Mouse (Mus musculus): Measurements from ENCODE around the gene Mgll. TPM values are rescaled to one million over a fixed set of nuclear protein-coding genes. Genes with fewer than 3 reads are reported as not detected.

Gene Mgll
- polyA plus RNA-seq, 1 experiment from 2014 or later, result 51.3 TPM

GRCm38 (mm10) chr6:88747296-88748040 is 23.3 kb downstream of the Mgll start:
- Histone ChIP-seq H3K9ac (no peak overlapping the region), H3K27ac (no peak overlapping the region), H3K4me3 (replicated peaks; ENCODE audit: low read length) (no peak overlapping the region), H3K4me1 (replicated peaks; ENCODE audit: control insufficient read depth, insufficient read depth, low read length) (peaks cover 12% of the 10 kb centered on the region), H3K27me3 (ENCODE audit: control insufficient read depth, insufficient read depth, low read length) (no peaks in the 10 kb centered on the region), H3K9me3 (ENCODE audit: control insufficient read depth, low read length) (no peaks in the 10 kb centered on the region), H3K36me3 (replicated peaks; ENCODE audit: control insufficient read depth, insufficient read depth) (no peaks in the 10 kb centered on the region), H3K4me2 (replicated peaks) (no peak overlapping the region)
- 83% methylated on average over 12 of the region's 12 CpGs for WGBS
- no peak for DNase-seq (ENCODE audit: low spot score)
- ATAC-seq (ENCODE audit: low FRiP score), result no peak

- no peak for ATAC-seq (ENCODE audit: low FRiP score)
- WGBS, result 73% methylated on average over 6 of the region's 6 CpGs
- H3K4me3 ChIP-seq (replicated peaks; ENCODE audit: low read length), result no peak overlapping the region
These were observed 26.7 kb downstream of the Mgll start for GRCm38 (mm10) chr6:88750884-88751283.

GRCm38 (mm10) chr6:88752711-88753219 is 28.6 kb downstream of the Mgll start:
- H3K27me3 ChIP-seq (ENCODE audit: control insufficient read depth, insufficient read depth, low read length), result no peaks in the 10 kb centered on the region
- no peaks in the 10 kb centered on the region for H3K9me3 ChIP-seq (ENCODE audit: control insufficient read depth, low read length)
- H3K4me3 ChIP-seq (replicated peaks; ENCODE audit: low read length), result no peak overlapping the region
- DNase-seq (ENCODE audit: low spot score), result no peak
- peak; percentile 65; the same call in 1 of the 2 replicates for ATAC-seq (ENCODE audit: low FRiP score)
- no peak overlapping the region for H3K4me2 ChIP-seq (replicated peaks)
- no peaks in the 10 kb centered on the region for H3K36me3 ChIP-seq (replicated peaks; ENCODE audit: control insufficient read depth, insufficient read depth)
- no peak overlapping the region for H3K9ac ChIP-seq
- H3K4me1 ChIP-seq (replicated peaks; ENCODE audit: control insufficient read depth, insufficient read depth, low read length), result peaks cover 4% of the 10 kb centered on the region; the same call in 1 of the 2 replicates
- H3K27ac ChIP-seq, result peak overlapping the region; percentile 43
- WGBS, result 40% methylated on average over 5 of the region's 5 CpGs

More at GRCm38 (mm10) chr6:88750884-88751283, 26.7 kb downstream of the Mgll start:
- Histone ChIP-seq H3K9ac (no peak overlapping the region), H3K36me3 (replicated peaks; ENCODE audit: control insufficient read depth, insufficient read depth) (no peaks in the 10 kb centered on the region), H3K27ac (no peak overlapping the region), H3K4me2 (replicated peaks) (no peak overlapping the region), H3K4me1 (replicated peaks; ENCODE audit: control insufficient read depth, insufficient read depth, low read length) (peaks cover 4% of the 10 kb centered on the region; the same call in 1 of the 2 replicates), H3K9me3 (ENCODE audit: control insufficient read depth, low read length) (no peaks in the 10 kb centered on the region), H3K27me3 (ENCODE audit: control insufficient read depth, insufficient read depth, low read length) (no peaks in the 10 kb centered on the region)
- DNase-seq (ENCODE audit: low spot score), result no peak

GRCm38 (mm10) chr6:88753578-88753977 is 29.4 kb downstream of the Mgll start:
- DNase-seq (ENCODE audit: low spot score) (no peak), ATAC-seq (ENCODE audit: low FRiP score) (no peak)
- Histone ChIP-seq H3K4me3 (replicated peaks; ENCODE audit: low read length) (no peak overlapping the region), H3K4me1 (replicated peaks; ENCODE audit: control insufficient read depth, insufficient read depth, low read length) (peaks cover 4% of the 10 kb centered on the region; the same call in 1 of the 2 replicates), H3K27ac (peak overlapping the region; percentile 54; the same call in 1 of the 2 replicates), H3K36me3 (replicated peaks; ENCODE audit: control insufficient read depth, insufficient read depth) (no peaks in the 10 kb centered on the region), H3K9me3 (ENCODE audit: control insufficient read depth, low read length) (no peaks in the 10 kb centered on the region), H3K4me2 (replicated peaks) (no peak overlapping the region), H3K9ac (no peak overlapping the region), H3K27me3 (ENCODE audit: control insufficient read depth, insufficient read depth, low read length) (no peaks in the 10 kb centered on the region)
- whole genome bisulfite sequencing, result 70% methylated on average over 6 of the region's 6 CpGs

GRCm38 (mm10) chr6:88756992-88757391 is 32.8 kb downstream of the Mgll start:
- Histone ChIP-seq H3K9me3 (ENCODE audit: control insufficient read depth, low read length) (no peaks in the 10 kb centered on the region), H3K27me3 (ENCODE audit: control insufficient read depth, insufficient read depth, low read length) (no peaks in the 10 kb centered on the region), H3K4me1 (replicated peaks; ENCODE audit: control insufficient read depth, insufficient read depth, low read length) (peaks cover 24% of the 10 kb centered on the region), H3K4me3 (replicated peaks; ENCODE audit: low read length) (no peak overlapping the region), H3K9ac (no peak overlapping the region), H3K4me2 (replicated peaks) (no peak overlapping the region), H3K27ac (no peak overlapping the region), H3K36me3 (replicated peaks; ENCODE audit: control insufficient read depth, insufficient read depth) (no peaks in the 10 kb centered on the region)
- WGBS, result 82% methylated on average over 4 of the region's 4 CpGs
- no peak for DNase-seq (ENCODE audit: low spot score)
- no peak for ATAC-seq (ENCODE audit: low FRiP score)

- Histone ChIP-seq H3K9me3 (ENCODE audit: control insufficient read depth, low read length) (no peaks in the 10 kb centered on the region), H3K27ac (no peak overlapping the region), H3K9ac (no peak overlapping the region), H3K4me2 (replicated peaks) (no peak overlapping the region), H3K36me3 (replicated peaks; ENCODE audit: control insufficient read depth, insufficient read depth) (no peaks in the 10 kb centered on the region), H3K4me1 (replicated peaks; ENCODE audit: control insufficient read depth, insufficient read depth, low read length) (peaks cover 20% of the 10 kb centered on the region), H3K27me3 (ENCODE audit: control insufficient read depth, insufficient read depth, low read length) (no peaks in the 10 kb centered on the region), H3K4me3 (replicated peaks; ENCODE audit: low read length) (no peak overlapping the region)
- DNase-seq (ENCODE audit: low spot score), result no peak
- no peak for ATAC-seq (ENCODE audit: low FRiP score)
- WGBS, result 89% methylated on average over 8 of the region's 8 CpGs
These were observed 33.9 kb downstream of the Mgll start for GRCm38 (mm10) chr6:88758074-88758473.

GRCm38 (mm10) chr6:88758568-88759522 is 34.6 kb downstream of the Mgll start:
- 84% methylated on average over 10 of the region's 10 CpGs for WGBS
- ATAC-seq (ENCODE audit: low FRiP score), result no peak

GRCm38 (mm10) chr6:88759793-88760453 is 35.7 kb downstream of the Mgll start:
- H3K4me3 ChIP-seq (replicated peaks; ENCODE audit: low read length), result no peak overlapping the region
- 0 out of 2 replicates have a peak overlapping the region, but pooled peaks have one; percentile 2 for H3K4me2 ChIP-seq (replicated peaks)
- H3K36me3 ChIP-seq (replicated peaks; ENCODE audit: control insufficient read depth, insufficient read depth), result no peaks in the 10 kb centered on the region
- H3K27ac ChIP-seq, result peak overlapping the region; percentile 54
- no peaks in the 10 kb centered on the region for H3K27me3 ChIP-seq (ENCODE audit: control insufficient read depth, insufficient read depth, low read length)
- H3K9me3 ChIP-seq (ENCODE audit: control insufficient read depth, low read length), result no peaks in the 10 kb centered on the region
- WGBS, result 48% methylated on average over 17 of the region's 17 CpGs
- H3K9ac ChIP-seq, result no peak overlapping the region
- H3K4me1 ChIP-seq (replicated peaks; ENCODE audit: control insufficient read depth, insufficient read depth, low read length), result peaks cover 20% of the 10 kb centered on the region
- DNase-seq (ENCODE audit: low spot score) (peak; percentile 62), ATAC-seq (ENCODE audit: low FRiP score) (peak; percentile 54; the same call in 1 of the 2 replicates)

More at GRCm38 (mm10) chr6:88758568-88759522, 34.6 kb downstream of the Mgll start:
- peaks cover 20% of the 10 kb centered on the region for H3K4me1 ChIP-seq (replicated peaks; ENCODE audit: control insufficient read depth, insufficient read depth, low read length)
- no peaks in the 10 kb centered on the region for H3K27me3 ChIP-seq (ENCODE audit: control insufficient read depth, insufficient read depth, low read length)
- DNase-seq (ENCODE audit: low spot score), result no peak
- no peak overlapping the region for H3K9ac ChIP-seq
- H3K9me3 ChIP-seq (ENCODE audit: control insufficient read depth, low read length), result no peaks in the 10 kb centered on the region
- no peaks in the 10 kb centered on the region for H3K36me3 ChIP-seq (replicated peaks; ENCODE audit: control insufficient read depth, insufficient read depth)
- no peak overlapping the region for H3K27ac ChIP-seq
- H3K4me2 ChIP-seq (replicated peaks), result no peak overlapping the region
- H3K4me3 ChIP-seq (replicated peaks; ENCODE audit: low read length), result no peak overlapping the region
